Mouse (Mus musculus) testis, postnatal 10 days (tissue): ENCODE data around the gene Pbx2.
A peak's percentile ranks its signal among the peaks of the same experiment; 100 is the strongest.

Experiments used
- DNase-seq: peaks from one replicate; pipeline ENCODE4 v3.0.0; 2021; ENCODE audit warnings: low spot score

Pbx2 gene

GRCm38 (mm10) chr17:34604061-34604508 is 13.0 kb downstream of the Pbx2 start, which contains the start of gene Agpat1:
Agpat1 (plus strand) TSS chr17:34604262.
- peak; percentile 98 for DNase-seq

DNA sequence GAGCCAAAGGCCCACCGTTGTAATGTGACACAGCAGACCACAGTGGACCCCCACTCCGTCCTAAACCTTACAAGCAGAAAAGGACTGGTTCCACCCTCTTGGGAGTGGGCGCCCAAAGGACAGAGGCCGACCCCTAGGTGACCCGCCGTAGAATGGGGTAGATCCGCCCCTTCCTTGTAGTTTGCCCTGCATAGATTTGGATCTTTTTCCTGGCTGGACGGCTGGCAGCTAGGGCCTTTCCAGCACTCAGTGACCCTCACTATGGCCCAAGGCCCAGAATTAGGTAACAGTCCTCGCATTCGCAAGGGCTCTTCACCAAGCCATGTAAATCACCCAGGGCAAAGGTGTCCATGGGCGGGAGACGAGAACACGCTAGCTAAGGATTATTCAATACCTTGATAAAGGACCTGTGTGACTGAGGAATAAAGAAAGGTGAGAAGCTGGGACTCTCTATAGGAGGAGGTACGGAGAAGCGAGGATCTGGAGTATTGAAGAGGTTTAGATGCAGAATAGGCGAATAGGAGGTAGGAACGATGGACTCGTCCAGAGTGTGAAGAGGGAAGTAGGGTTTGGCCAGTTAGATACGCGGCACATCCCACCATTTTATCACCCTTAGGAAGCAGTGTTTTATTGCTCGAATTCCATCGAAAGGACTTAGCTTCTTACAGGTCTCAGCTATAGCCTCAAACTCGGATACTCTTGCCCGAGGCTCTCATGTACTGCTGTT is 13.6 kb downstream of the Pbx2 start:
- DNase-seq, result peak; percentile 64

DNA sequence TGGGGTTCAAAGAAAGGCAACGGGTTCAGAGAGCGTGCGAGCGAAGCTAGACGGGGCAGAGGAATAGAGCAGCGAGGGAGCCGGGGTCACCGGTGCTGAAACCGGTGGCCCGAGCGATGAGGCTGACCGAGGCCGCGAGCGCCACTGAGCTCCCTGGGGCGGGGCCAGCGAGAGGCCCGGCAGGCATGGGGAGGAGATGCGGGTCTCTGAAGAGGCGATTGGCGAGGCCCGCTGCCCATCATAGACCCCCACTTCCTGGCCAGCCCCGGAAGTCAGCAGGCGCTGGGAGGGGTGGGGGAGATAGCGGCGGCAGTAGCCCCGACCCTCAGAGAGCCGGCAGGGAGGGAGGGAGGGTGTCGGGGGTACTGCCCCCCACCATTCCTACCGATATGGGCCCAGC is 14.5 kb downstream of the Pbx2 start:
- peak; percentile 98 for DNase-seq

GRCm38 (mm10) chr17:34606186-34607039 is 15.3 kb downstream of the Pbx2 start:
- peak; percentile 64 for DNase-seq

- peak; percentile 74 for DNase-seq
These were observed 16.9 kb downstream of the Pbx2 start for GRCm38 (mm10) chr17:34607997-34608396.

- no peak for DNase-seq
These were observed 20.0 kb downstream of the Pbx2 start for GRCm38 (mm10) chr17:34611050-34611449.

DNA sequence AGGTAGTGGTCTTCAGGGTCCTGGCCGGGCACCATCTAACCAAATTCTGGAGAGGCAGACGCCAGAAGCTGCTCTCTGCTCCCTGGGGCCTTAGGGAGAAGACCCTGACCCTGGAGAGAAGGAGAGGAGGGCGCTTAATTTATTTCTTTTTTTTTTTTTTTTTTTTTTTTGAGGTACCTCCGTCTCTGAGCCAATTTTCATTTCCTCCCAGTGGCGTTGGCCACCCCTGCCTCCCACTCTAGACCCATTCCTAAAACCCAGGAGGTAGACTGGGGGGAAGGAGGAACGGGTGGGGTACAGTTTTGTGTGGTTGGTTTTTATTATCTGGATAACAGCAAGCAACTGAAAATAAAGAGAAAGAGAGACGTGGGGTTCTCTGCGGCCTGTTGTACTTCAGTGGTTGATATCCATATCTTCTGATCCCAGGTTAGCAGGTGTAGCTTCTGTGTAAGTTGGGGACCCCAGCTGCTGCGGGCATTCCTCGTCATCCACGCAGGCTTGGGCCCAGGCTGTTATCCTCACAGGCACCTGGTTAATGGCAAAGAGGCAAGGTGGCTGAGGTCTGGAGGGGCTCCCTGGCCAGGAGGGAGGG is 22.1 kb downstream of the Pbx2 start:
- DNase-seq, result no peak

- DNase-seq, result no peak
These were observed 22.8 kb downstream of the Pbx2 start for GRCm38 (mm10) chr17:34613830-34614229.

- DNase-seq, result no peak
These were observed 24.8 kb downstream of the Pbx2 start, which contains the start of gene Egfl8 for GRCm38 (mm10) chr17:34615871-34616270. Egfl8 (minus strand) TSS chr17:34615971.

DNA sequence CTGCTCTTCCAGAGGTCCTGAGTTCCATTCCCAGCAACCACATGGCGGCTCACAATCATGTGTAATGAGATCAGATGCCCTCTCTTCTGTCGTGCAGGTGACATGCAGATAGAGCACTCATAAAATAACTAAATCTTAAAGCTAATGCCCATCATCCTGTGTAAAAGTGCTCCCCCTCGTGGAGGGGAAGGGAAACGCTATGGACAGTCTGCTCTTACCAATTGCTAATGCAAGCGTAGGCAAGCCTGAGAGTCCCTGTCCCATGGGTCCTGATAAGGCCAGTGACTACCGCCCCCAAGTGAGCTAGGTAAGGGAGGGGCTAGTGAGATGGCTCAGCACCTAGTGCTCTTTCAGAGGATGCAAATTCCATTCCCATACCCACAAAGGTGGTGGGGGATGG is 27.9 kb downstream of the Pbx2 start:
- DNase-seq, result no peak

DNA sequence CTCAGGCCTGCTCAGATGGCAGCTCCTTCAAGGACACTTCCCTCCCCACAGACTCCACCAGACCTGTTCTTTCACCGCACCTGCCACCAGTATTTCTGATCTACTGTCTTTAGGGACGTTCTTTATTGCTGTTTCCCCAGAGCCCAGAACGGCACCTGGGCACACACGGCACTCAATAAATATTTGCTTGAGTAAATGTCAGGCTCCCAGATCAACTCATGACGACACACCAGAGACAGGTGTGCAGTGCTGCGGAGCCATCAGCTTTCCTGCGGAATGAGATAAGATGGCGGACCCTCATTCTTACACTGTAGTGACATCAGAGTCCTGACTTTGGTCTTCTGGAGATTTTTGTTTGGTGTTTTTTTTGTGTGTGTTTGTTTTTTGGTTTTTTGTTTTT is 29.9 kb downstream of the Pbx2 start:
- DNase-seq, result no peak

- DNase-seq, result no peak
These were observed 32.1 kb downstream of the Pbx2 start for GRCm38 (mm10) chr17:34623161-34623560.

DNA sequence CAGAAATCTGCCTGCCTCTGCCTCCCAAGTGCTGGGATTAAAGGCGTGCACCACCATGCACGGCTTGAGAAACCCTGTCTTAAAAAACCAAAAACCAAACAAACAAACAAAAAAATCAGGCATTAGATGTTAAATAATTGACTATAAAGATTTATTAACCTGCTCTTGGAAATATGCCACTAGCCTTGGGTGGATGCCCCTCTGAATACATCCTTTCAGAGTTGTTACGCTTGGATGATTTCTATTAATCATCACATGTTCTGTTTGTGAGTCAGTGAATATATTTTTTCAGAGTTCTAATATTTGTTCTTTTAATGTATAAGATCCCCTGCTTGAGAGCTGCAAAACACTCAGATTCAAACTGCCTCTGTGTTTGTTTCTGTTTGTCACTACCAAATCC is 33.9 kb downstream of the Pbx2 start:
- DNase-seq, result no peak

GRCm38 (mm10) chr17:34626062-34626772 is 35.2 kb downstream of the Pbx2 start:
- peak; percentile 46 for DNase-seq

DNA sequence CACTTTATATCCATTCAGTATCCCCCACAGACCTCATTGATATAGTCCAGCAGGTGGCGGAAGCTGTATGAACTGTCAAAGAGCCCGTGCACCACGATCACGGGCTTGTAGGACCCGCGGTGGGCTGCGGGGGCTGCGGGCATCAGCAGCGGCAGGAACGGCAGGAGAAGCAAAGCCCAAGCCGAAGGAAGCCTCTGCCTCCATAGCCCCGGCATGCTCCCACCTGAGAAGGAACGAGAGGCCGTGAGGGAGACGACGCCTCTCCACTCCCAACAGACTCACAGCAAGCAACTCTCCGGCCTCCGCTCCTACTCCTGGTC is 35.7 kb downstream of the Pbx2 start:
- peak; percentile 55 for DNase-seq

DNA sequence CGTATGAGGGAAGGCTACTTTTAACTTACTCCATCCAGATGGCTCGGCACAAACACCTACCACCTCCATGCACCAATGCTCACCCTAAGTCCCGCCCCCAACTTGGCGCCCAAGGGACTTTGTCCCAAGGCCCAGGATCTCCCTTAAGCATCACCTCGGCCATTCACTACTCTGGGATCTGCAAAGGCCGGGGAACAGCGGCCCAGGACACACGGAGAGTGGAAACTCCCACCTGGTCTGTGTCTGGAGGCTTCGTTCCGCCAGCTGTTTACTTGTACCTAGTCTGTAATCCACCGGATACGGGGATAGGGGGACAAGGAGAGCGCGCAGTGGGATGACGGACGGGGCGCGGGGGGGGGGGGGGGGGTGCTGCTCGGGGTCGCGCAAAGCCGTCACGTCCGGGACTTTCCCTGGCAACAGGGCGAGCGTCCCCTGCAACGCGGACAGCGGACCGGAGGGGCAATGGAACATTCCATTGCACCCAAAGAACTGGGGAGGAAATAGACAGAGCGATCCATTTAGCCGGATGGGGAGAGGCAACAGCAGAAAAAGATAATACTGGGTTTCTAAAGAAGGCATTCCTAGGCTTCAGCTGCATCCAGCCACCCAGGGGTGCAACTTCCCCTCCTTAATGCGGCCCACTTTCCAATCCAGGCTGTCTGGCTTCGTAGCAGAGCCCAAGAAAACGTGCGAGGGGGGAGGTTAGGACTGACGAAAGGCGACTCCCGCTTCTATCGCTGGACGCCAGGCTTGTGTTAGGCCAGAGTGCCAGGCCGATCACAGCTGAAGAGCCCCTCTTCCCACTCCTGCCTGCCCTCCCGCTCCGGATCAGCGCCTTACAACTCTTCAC is 36.3 kb downstream of the Pbx2 start:
- DNase-seq, result peak; percentile 92

GRCm38 (mm10) chr17:34627943-34628643 is 37.0 kb downstream of the Pbx2 start, which contains the start of gene Ppt2:
Ppt2 (minus strand) TSS chr17:34628510.
- peak; percentile 73 for DNase-seq

DNA sequence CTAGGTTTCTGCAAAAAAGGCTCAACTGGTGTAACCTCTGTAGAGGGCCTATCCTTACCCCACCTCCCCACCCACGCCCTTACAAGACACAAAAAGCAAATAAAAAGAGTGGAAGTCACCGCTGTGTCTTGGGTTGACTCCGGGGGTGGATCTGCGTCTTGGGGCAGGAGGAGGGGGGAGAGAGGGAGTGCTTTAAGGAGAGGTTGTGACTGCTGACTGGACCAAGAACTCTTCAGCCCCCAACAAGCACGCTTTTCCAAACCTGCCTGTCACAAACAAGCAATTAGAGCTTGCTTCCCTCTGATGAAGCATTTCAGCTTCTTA is 37.5 kb downstream of the Pbx2 start:
- DNase-seq, result no peak

- no peak for DNase-seq
These were observed 38.2 kb downstream of the Pbx2 start, which contains the start of gene Prrt1 for GRCm38 (mm10) chr17:34629221-34629751. Prrt1 (plus strand) TSS chr17:34629533.
